15 mouse cellular contexts compared by ENCODE assay signal in genomic region chr17:30735454-30735853, GRCm38 (mm10).
DNase-seq lines count a peak whose midpoint lies in the region; TF ChIP-seq lines count a peak whose summit lies in the region.
"Had no signal": no experiment of that assay in that cellular context is flagged by ENCODE, and none has a peak within 500 bp of the region (broad histone marks: within the 10 kb centered on the region; RNA-seq: fewer than 3 reads in every experiment).

No protein-coding gene starts in this region.

- no peak overlapping the region for H3K4me3 ChIP-seq in layer of hippocampus, adult 2 months
- H3K4me3 ChIP-seq in thymus, adult 2 months (ENCODE audit: control insufficient read depth, insufficient read depth, low read length) = no peak overlapping the region
- H3K4me3 ChIP-seq in forebrain, embryonic 10.5 days = no peak overlapping the region
- H3K4me3 ChIP-seq: heart, embryonic 15.5 days; hindbrain, embryonic 10.5 days; limb, embryonic 12.5 days had no signal

- H3K4me1 ChIP-seq in thymus, adult 2 months (replicated peaks; ENCODE audit: control insufficient read depth, insufficient read depth, low read length) = no peaks in the 10 kb centered on the region
- no peaks in the 10 kb centered on the region for H3K4me1 ChIP-seq in forebrain, embryonic 10.5 days
- H3K4me1 ChIP-seq: heart, embryonic 15.5 days; hindbrain, embryonic 10.5 days; limb, embryonic 12.5 days had no signal

- TF ChIP-seq POLR2A in thymus, adult 2 months (IDR thresholded peaks at IDR 0.05; ENCODE audit: control insufficient read depth, extremely low read depth, insufficient read depth, low read length, poor library complexity) = no peak

- WGBS in thymus, adult 2 months = 95% methylated on average over 2 of the region's 2 CpGs
- WGBS in forebrain, embryonic 10.5 days = 94% methylated on average over 2 of the region's 2 CpGs

- peak; percentile 46 for TF ChIP-seq CTCF in layer of hippocampus, adult 2 months (conservative IDR thresholded peaks at IDR 0.05)
- no peak for TF ChIP-seq CTCF in thymus, adult 2 months (IDR thresholded peaks at IDR 0.05; ENCODE audit: borderline replicate concordance, control insufficient read depth, extremely low read depth, insufficient read depth, low read length, poor library complexity)

- no peaks in the 10 kb centered on the region for H3K27me3 ChIP-seq in thymus, adult 2 months (ENCODE audit: control insufficient read depth, insufficient read depth, low read length)
- H3K27me3 ChIP-seq in forebrain, embryonic 10.5 days (ENCODE audit: poor library complexity, severe bottlenecking) = no peaks in the 10 kb centered on the region
- H3K27me3 ChIP-seq: heart, embryonic 15.5 days; limb, embryonic 12.5 days had no signal

- H3K36me3 ChIP-seq in thymus, adult 2 months (ENCODE audit: control insufficient read depth, insufficient read depth, low read length) = peaks cover 24% of the 10 kb centered on the region; the same call in 1 of the 2 replicates
- no peaks in the 10 kb centered on the region for H3K36me3 ChIP-seq in forebrain, embryonic 10.5 days (replicated peaks)
- H3K36me3 ChIP-seq: heart, embryonic 15.5 days; hindbrain, embryonic 10.5 days; limb, embryonic 12.5 days had no signal

- DNase-seq in layer of hippocampus, adult 2 months (ENCODE audit: low spot score in 2 of 2) = no peak
- no peak for DNase-seq in layer of hippocampus, postnatal 25 days (ENCODE audit: extremely low spot score in 1 of 2, low spot score in 1 of 2)
- DNase-seq in thymus, postnatal 4 days = peak; percentile 30
- no peak for DNase-seq in thymus, adult 2 months
- DNase-seq in ZHBTc4 (ENCODE audit: low read depth, low spot score) = peak; percentile 81
- no peak for DNase-seq in forebrain, embryonic 10.5 days (ENCODE audit: extremely low spot score, low spot score)
- DNase-seq in kidney, adult 18-20 months = no peak
- DNase-seq: cerebellum, postnatal 25 days; heart, adult 18-20 months; right cerebral cortex, postnatal 25 days had no signal

- no peak overlapping the region for H3K27ac ChIP-seq in layer of hippocampus, adult 2 months
- H3K27ac ChIP-seq in thymus, adult 2 months (ENCODE audit: control insufficient read depth, insufficient read depth, low read length) = no peak overlapping the region
- no peak overlapping the region for H3K27ac ChIP-seq in forebrain, embryonic 10.5 days
- H3K27ac ChIP-seq: heart, embryonic 15.5 days; hindbrain, embryonic 10.5 days; kidney, postnatal 0 days; limb, embryonic 12.5 days; macrophage had no signal

- peaks cover 5% of the 10 kb centered on the region; the same call in 1 of the 2 replicates for H3K9me3 ChIP-seq in forebrain, embryonic 10.5 days

Comparison
In these comparisons a context has a peak if more than half of its experiments do, and no peak if none do; other contexts are left out.
1. DNase-seq: peak in thymus, postnatal 4 days (single experiment) and ZHBTc4 (single experiment); none in layer of hippocampus, adult 2 months (0 of 2), layer of hippocampus, postnatal 25 days (0 of 2), thymus, adult 2 months (single experiment), forebrain, embryonic 10.5 days (single experiment) and kidney, adult 18-20 months (single experiment).